Mouse (Mus musculus) heart, adult 2 months (tissue): ENCODE results near the gene Camk2d. TPM values are rescaled to one million over a fixed set of nuclear protein-coding genes. Genes with fewer than 3 reads are reported as not detected.

Experiments used
- DNase-seq, 2 experiments: peaks; one replicate each; pipeline ENCODE4 v3.0.0; 2021
- H3K27ac ChIP-seq: fragments of 200-600 bp; 2 replicates; pipeline ENCODE4 v1.8.1; 2022
- H3K27me3 ChIP-seq: fragments of 200-500 bp; 2 replicates; pipeline ENCODE4 v1.6.1; 2012; ENCODE audit warnings: mild to moderate bottlenecking, low read length, inconsistent platforms, mixed read lengths; ENCODE audit not compliant: control insufficient read depth, insufficient read depth
- H3K36me3 ChIP-seq: fragments of 200-500 bp; 2 replicates; pipeline ENCODE4 v1.6.1; 2012; ENCODE audit warnings: low read length, inconsistent platforms; ENCODE audit not compliant: control insufficient read depth, insufficient read depth
- H3K4me1 ChIP-seq: fragments of 200-500 bp; 2 replicates; pipeline ENCODE4 v1.6.1; 2011; ENCODE audit warnings: low read length; ENCODE audit not compliant: control insufficient read depth, insufficient read depth
- H3K4me3 ChIP-seq: fragments of 200-600 bp; 2 replicates; pipeline ENCODE4 v1.8.1; 2022
- H3K79me2 ChIP-seq: fragments of 200-500 bp; replicated peaks from 2 replicates; pipeline ENCODE4 v1.6.1; 2012; ENCODE audit warnings: mild to moderate bottlenecking, inconsistent platforms, low read length, moderate library complexity, mixed read lengths; ENCODE audit not compliant: control insufficient read depth, insufficient read depth
- H3K9ac ChIP-seq: fragments of 200-500 bp; 2 replicates; pipeline ENCODE4 v1.6.1; 2012; ENCODE audit warnings: low read depth, mild to moderate bottlenecking, control low read depth, inconsistent platforms, low read length, mixed read lengths
- CTCF ChIP-seq: fragments of 200-600 bp; IDR thresholded peaks from 2 replicates; pipeline ENCODE4 v1.8.1; 2022; ENCODE audit warnings: antibody characterized with exemption, mild to moderate bottlenecking, moderate library complexity
- EP300 ChIP-seq: fragments of 200-500 bp; IDR thresholded peaks from 2 replicates; pipeline ENCODE4 v1.6.1; 2011; ENCODE audit warnings: low read depth, low read length, control low read depth; ENCODE audit not compliant: insufficient read depth
- POLR2A ChIP-seq: fragments of 200-500 bp; IDR thresholded peaks from 2 replicates; pipeline ENCODE4 v1.6.1; 2011; ENCODE audit warnings: mild to moderate bottlenecking, low read depth, low read length, control low read depth; ENCODE audit not compliant: insufficient read depth
- WGBS: fragments of 180-500 bp; shearing (Covaris S2); methylation state at CpG from one replicate; pipeline ENCODE4 v1.1.7; 2018; 5-methylcytosine and 5-hydroxymethylcytosine counted together
- intact Hi-C: fragments of 180-260 bp; cut with DNase I; formaldehyde crosslinking; loops from one replicate; pipeline ENCODE4 v1.15.1; 2025
- polyA plus RNA-seq: library from polyadenylated mRNA; depleted of rRNA; stranded (reverse); fragments of >200 nt; gene quantifications from 2 replicates; pipeline ENCODE4 v1.2.3, GENCODE M21; 2012
- total RNA-seq, 2 experiments: library from RNA; stranded (reverse); gene quantifications; 2 replicates each; pipeline ENCODE4 v1.2.3; 2021

The Camk2d gene
- total and polyA plus RNA-seq, 3 experiments, result 131 to 135 (median 133) TPM

DNA sequence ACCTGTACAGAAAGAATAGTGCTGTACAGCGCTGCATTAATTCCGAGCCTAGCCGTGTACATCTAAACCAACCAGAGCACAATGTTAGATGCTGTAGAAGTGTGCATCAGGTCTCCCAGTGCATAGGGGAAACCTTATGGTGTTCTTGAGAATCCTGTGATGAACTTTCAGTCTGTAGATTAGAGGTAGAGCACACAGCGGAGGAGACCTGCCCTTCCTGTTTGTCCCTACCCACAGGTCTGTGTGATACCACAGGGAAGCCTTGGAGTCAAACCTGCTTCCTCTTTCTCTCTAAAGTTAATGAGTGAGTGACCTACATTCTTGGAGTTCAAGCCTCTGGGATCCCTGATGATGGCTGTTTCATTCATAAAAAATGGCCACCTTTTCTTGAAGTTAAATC is 54.2 kb downstream of the Camk2d start:
- H3K79me2 ChIP-seq, result peaks cover 6% of the 10 kb centered on the region
- no peak overlapping the region for H3K4me3 ChIP-seq
- no peak overlapping the region for H3K27ac ChIP-seq
- DNase-seq, result no peak
- peaks cover 14% of the 10 kb centered on the region for H3K4me1 ChIP-seq
- no peak overlapping the region for H3K9ac ChIP-seq
- no peak for TF ChIP-seq POLR2A
- no peak for TF ChIP-seq EP300
- TF ChIP-seq CTCF, result no peak
- intact Hi-C loops, result no loop called here
- no peaks in the 10 kb centered on the region for H3K27me3 ChIP-seq
- peaks cover 14% of the 10 kb centered on the region for H3K36me3 ChIP-seq
- 84% methylated on average over 4 of the region's 4 CpGs for WGBS

GRCm38 (mm10) chr3:126650747-126651146 is 54.6 kb downstream of the Camk2d start:
- intact Hi-C loops, result no loop called here
- Histone ChIP-seq H3K36me3 (peaks cover 14% of the 10 kb centered on the region), H3K27me3 (no peaks in the 10 kb centered on the region), H3K79me2 (peaks cover 6% of the 10 kb centered on the region), H3K4me1 (peaks cover 14% of the 10 kb centered on the region), H3K4me3 (no peak overlapping the region), H3K9ac (no peak overlapping the region), H3K27ac (no peak overlapping the region)
- 83% methylated on average over 6 of the region's 6 CpGs for WGBS
- DNase-seq, result no peak
- TF ChIP-seq POLR2A (no peak), EP300 (no peak), CTCF (no peak)

GRCm38 (mm10) chr3:126652361-126652760 is 56.3 kb downstream of the Camk2d start:
- peaks cover 19% of the 10 kb centered on the region for H3K36me3 ChIP-seq
- 27% methylated on average over 2 of the region's 2 CpGs for WGBS
- TF ChIP-seq EP300, result no peak
- no peak for TF ChIP-seq CTCF
- no peak for TF ChIP-seq POLR2A
- no peak for DNase-seq
- H3K4me1 ChIP-seq, result peaks cover 14% of the 10 kb centered on the region
- H3K9ac ChIP-seq, result no peak overlapping the region
- peaks cover 6% of the 10 kb centered on the region for H3K79me2 ChIP-seq
- intact Hi-C loops, result no loop called here
- H3K27ac ChIP-seq, result no peak overlapping the region; the same call in 1 of the 2 replicates
- no peaks in the 10 kb centered on the region for H3K27me3 ChIP-seq
- no peak overlapping the region for H3K4me3 ChIP-seq

- H3K27ac ChIP-seq, result no peak overlapping the region
- 48% methylated on average over 1 of the region's 1 CpGs for WGBS
Observed at GRCm38 (mm10) chr3:126653118-126653517, 57.0 kb downstream of the Camk2d start.

DNA sequence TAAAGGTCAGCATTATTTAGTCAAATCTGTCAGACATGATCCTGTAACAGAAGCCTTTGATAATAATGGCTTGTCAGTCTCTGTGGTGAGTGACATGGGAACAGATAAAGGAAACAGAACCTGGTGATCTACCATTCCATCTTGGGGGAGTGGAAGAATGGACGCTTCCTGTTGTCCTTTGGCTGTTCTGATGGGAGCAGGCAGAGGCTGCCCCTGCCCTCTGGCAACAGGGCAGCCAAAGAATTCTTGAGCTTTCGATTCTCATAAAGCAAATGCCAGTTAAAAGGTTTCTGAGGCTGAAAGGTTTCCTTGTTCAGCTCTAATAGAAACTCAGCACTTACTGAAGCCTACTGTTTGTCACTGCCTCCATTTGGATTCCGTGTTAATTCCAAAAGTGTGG is 60.1 kb downstream of the Camk2d start:
- no peak for TF ChIP-seq CTCF
- no peak for TF ChIP-seq EP300
- no peak for TF ChIP-seq POLR2A
- Histone ChIP-seq H3K9ac (no peak overlapping the region), H3K4me3 (no peak overlapping the region), H3K79me2 (peaks cover 6% of the 10 kb centered on the region), H3K36me3 (peaks cover 19% of the 10 kb centered on the region), H3K4me1 (peaks cover 21% of the 10 kb centered on the region), H3K27me3 (no peaks in the 10 kb centered on the region), H3K27ac (peak overlapping the region; percentile 15; the same call in 1 of the 2 replicates)
- intact Hi-C loops, result no loop called here
- 50% methylated on average over 3 of the region's 3 CpGs for WGBS
- no peak for DNase-seq

More at GRCm38 (mm10) chr3:126653118-126653517, 57.0 kb downstream of the Camk2d start:
- peaks cover 19% of the 10 kb centered on the region for H3K36me3 ChIP-seq
- peaks cover 8% of the 10 kb centered on the region for H3K79me2 ChIP-seq
- no peak for TF ChIP-seq POLR2A
- TF ChIP-seq CTCF, result no peak
- TF ChIP-seq EP300, result no peak
- H3K4me1 ChIP-seq, result peaks cover 15% of the 10 kb centered on the region
- H3K4me3 ChIP-seq, result no peak overlapping the region
- H3K9ac ChIP-seq, result no peak overlapping the region
- intact Hi-C loops, result no loop called here
- no peak for DNase-seq
- H3K27me3 ChIP-seq, result no peaks in the 10 kb centered on the region

DNA sequence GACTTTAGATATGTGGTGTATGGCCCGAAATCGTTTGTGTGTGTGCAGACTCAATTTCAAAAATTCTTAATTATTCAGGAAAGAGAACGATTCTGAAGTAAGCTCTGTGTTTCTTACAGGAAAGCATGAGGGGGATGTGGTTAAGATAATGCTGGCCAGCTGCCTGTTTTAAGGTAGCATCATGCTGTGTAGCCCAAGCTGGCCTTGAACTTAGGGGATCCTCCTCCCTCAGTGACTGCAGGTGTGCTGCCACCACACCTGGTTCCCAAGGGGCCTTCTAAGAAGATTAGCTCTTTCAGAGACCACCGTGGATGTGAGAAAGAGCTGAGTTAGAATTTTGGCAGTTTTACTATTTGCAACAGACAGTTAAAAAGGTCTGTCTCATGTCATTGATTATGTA is 61.8 kb downstream of the Camk2d start:
- WGBS, result 28% methylated on average over 4 of the region's 4 CpGs
- Histone ChIP-seq H3K79me2 (peaks cover 5% of the 10 kb centered on the region), H3K36me3 (peaks cover 10% of the 10 kb centered on the region), H3K9ac (no peak overlapping the region), H3K27me3 (no peaks in the 10 kb centered on the region), H3K4me1 (peaks cover 16% of the 10 kb centered on the region), H3K4me3 (no peak overlapping the region), H3K27ac (no peak overlapping the region)
- intact Hi-C loops, result no loop called here
- no peak for DNase-seq
- TF ChIP-seq CTCF (no peak), EP300 (no peak), POLR2A (no peak)
